Mouse (Mus musculus): ENCODE data around the gene Adgrg5. TPM values are rescaled to one million over a fixed set of nuclear protein-coding genes. Genes with fewer than 3 reads are reported as not detected.

The Adgrg5 gene
- polyA plus RNA-seq, 1 experiment from 2014 or later = not detected

GRCm38 (mm10) chr8:94988619-94989018, 65.1 kb downstream of the Adgrg5 start:
- ChIA-PET CTCF (no interaction called here), POLR2A (interaction anchor here (1.1 to 1.6 kb wide), 2 partner anchors 9 to 176 kb away, joined by 3 to 4 read pairs; no protein-coding TSS in a partner anchor)
- DNase-seq (ENCODE audit: low read depth, low spot score) (no peak), ATAC-seq (no peak)
- in situ Hi-C loops (cut with MboI; ENCODE audit: low pct_unique_long_range_greater_than_20kb) = no loop called here
- no peak for TF ChIP-seq CTCF (IDR thresholded peaks at IDR 0.05)
- no peaks in the 10 kb centered on the region for H3K27me3 ChIP-seq

- ChIA-PET CTCF (interaction anchor here (1.2 to 1.7 kb wide), 4 partner anchors 11 to 40 kb away, joined by 3 to 7 read pairs (median 5); no protein-coding TSS in a partner anchor), POLR2A (interaction anchor here (0.5 to 1.0 kb wide), 3 partner anchors 9 to 283 kb away, joined by 4 to 5 read pairs (median 4); no protein-coding TSS in a partner anchor)
- H3K27me3 ChIP-seq = no peaks in the 10 kb centered on the region
- no peak for DNase-seq (ENCODE audit: low read depth, low spot score)
- ATAC-seq = no peak
- in situ Hi-C loops (cut with MboI; ENCODE audit: low pct_unique_long_range_greater_than_20kb) = no loop called here
- no peak for TF ChIP-seq CTCF (IDR thresholded peaks at IDR 0.05)
Observed at GRCm38 (mm10) chr8:94989711-94990110, 66.2 kb downstream of the Adgrg5 start.

- ChIA-PET CTCF (interaction anchor here (1.4 to 1.8 kb wide), 4 partner anchors 10 to 41 kb away, joined by 4 to 7 read pairs (median 6); no protein-coding TSS in a partner anchor), POLR2A (no interaction called here)
- no peaks in the 10 kb centered on the region for H3K27me3 ChIP-seq
- DNase-seq (ENCODE audit: low read depth, low spot score) = no peak
- no peak for ATAC-seq
- no peak for TF ChIP-seq CTCF (IDR thresholded peaks at IDR 0.05)
- in situ Hi-C loops (cut with MboI; ENCODE audit: low pct_unique_long_range_greater_than_20kb) = no loop called here
Observed at GRCm38 (mm10) chr8:94990598-94991453, 67.3 kb downstream of the Adgrg5 start.

DNA sequence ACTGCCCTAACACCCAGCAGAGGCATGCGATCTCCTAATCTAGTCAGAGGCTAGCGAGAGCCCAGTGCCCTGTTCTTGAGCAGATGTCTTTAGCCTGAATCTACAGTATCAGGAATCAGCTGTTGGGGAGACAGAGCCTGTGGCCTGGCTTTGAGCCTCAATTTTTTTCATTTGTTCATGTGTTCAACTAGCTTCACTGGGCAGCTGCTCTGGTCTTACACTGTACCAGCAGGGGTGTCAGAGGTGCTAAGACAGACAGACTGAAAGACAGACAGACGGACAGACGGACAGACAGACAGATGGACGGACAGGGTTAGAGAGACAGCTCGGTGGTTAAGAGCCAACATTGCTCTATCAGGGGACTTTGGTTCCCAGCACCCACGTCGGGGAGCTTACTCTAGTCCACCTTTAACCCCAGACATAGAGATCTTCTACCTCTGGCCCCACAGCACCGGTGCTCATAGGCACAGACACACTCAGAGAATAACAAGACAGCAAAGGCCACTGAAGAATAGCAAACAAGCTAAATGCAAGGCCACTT, 68.0 kb downstream of the Adgrg5 start:
- CTCF ChIA-PET = interaction anchor here (1.2 to 1.8 kb wide), 2 partner anchors 10 to 42 kb away, joined by 3 to 6 read pairs; no protein-coding TSS in a partner anchor
- DNase-seq (ENCODE audit: low read depth, low spot score) (no peak), ATAC-seq (no peak)
- in situ Hi-C loops (cut with MboI; ENCODE audit: low pct_unique_long_range_greater_than_20kb) = no loop called here
- no peaks in the 10 kb centered on the region for H3K27me3 ChIP-seq
- TF ChIP-seq CTCF (IDR thresholded peaks at IDR 0.05) = no peak
- POLR2A ChIA-PET = interaction anchor here (1.5 kb wide), 1 partner anchor 10 kb away, joined by 3 read pairs; no protein-coding TSS in a partner anchor

GRCm38 (mm10) chr8:94992010-94992409, 68.5 kb downstream of the Adgrg5 start:
- TF ChIP-seq CTCF (IDR thresholded peaks at IDR 0.05) = no peak
- ChIA-PET CTCF (interaction anchor here (1.2 to 4.1 kb wide), 5 partner anchors 7 to 42 kb away, joined by 3 to 27 read pairs (median 7); no protein-coding TSS in a partner anchor), POLR2A (interaction anchor here (1.5 kb wide), 1 partner anchor 11 kb away, joined by 3 read pairs; no protein-coding TSS in a partner anchor)
- in situ Hi-C loops (cut with MboI; ENCODE audit: low pct_unique_long_range_greater_than_20kb) = no loop called here
- H3K27me3 ChIP-seq = no peaks in the 10 kb centered on the region
- ATAC-seq = no peak
- DNase-seq (ENCODE audit: low read depth, low spot score) = no peak

GRCm38 (mm10) chr8:94992534-94992933, 69.0 kb downstream of the Adgrg5 start:
- no peak for ATAC-seq
- ChIA-PET POLR2A (interaction anchor here (0.7 to 1.5 kb wide), 4 partner anchors 8 to 16 kb away, joined by 3 read pairs; no protein-coding TSS in a partner anchor), CTCF (interaction anchor here (1.2 to 4.1 kb wide), 6 partner anchors 7 to 43 kb away, joined by 3 to 27 read pairs (median 6); no protein-coding TSS in a partner anchor)

More at GRCm38 (mm10) chr8:94992534-94992933, 69.0 kb downstream of the Adgrg5 start:
- in situ Hi-C loops (cut with MboI; ENCODE audit: low pct_unique_long_range_greater_than_20kb) = no loop called here
- no peak for DNase-seq (ENCODE audit: low read depth, low spot score)
- H3K27me3 ChIP-seq = no peaks in the 10 kb centered on the region
- no peak for TF ChIP-seq CTCF (IDR thresholded peaks at IDR 0.05)

Other genes with a start within 250 kb of the Adgrg5 start
- gene Pllp, start 227.4 kb upstream of the Adgrg5 start, polyA plus RNA-seq (2021) = 0.56 TPM
- not detected for gene Ccl22, start 178.1 kb upstream of the Adgrg5 start, polyA plus RNA-seq (2021)
- gene Cx3cl1, start 151.7 kb upstream of the Adgrg5 start, polyA plus RNA-seq (2021) = 38.7 TPM
- gene Ccl17, start 113.2 kb upstream of the Adgrg5 start, polyA plus RNA-seq (2021) = 14.5 TPM
- gene Coq9, start 85.4 kb upstream of the Adgrg5 start, polyA plus RNA-seq (2021) = 114 TPM
- 128 TPM for gene Ciapin1, start 85.3 kb upstream of the Adgrg5 start, polyA plus RNA-seq (2021)
- gene Polr2c, start 66.2 kb upstream of the Adgrg5 start, polyA plus RNA-seq (2021) = 110 TPM
- 46.4 TPM for gene Dok4, start 47.4 kb upstream of the Adgrg5 start, polyA plus RNA-seq (2021)
- gene Ccdc102a, start 5.6 kb upstream of the Adgrg5 start, polyA plus RNA-seq (2021) = 39.7 TPM
- 294 TPM for gene Adgrg1, start 51.1 kb downstream of the Adgrg5 start, polyA plus RNA-seq (2021)
- 0.31 TPM for gene Adgrg3, start 94.0 kb downstream of the Adgrg5 start, polyA plus RNA-seq (2021)
- gene Drc7, start 131.4 kb downstream of the Adgrg5 start, polyA plus RNA-seq (2021) = 0.33 TPM
- 28.2 TPM for gene Katnb1, start 157.5 kb downstream of the Adgrg5 start, polyA plus RNA-seq (2021)